Mouse (Mus musculus) midbrain, embryonic 11.5 days (tissue): Measurements from ENCODE around the gene Ezh2. TPM values are rescaled to one million over a fixed set of nuclear protein-coding genes. Genes with fewer than 3 reads are reported as not detected.

ENCODE experiments used
- ATAC-seq: fragments of 200-750 bp; cut with Nextera tagmentation; 2 replicates; pipeline ENCODE4 v1.8.0; 2017; ENCODE audit warnings: moderate TSS enrichment, moderate library complexity; ENCODE audit not compliant: low FRiP score
- DNase-seq: peaks from one replicate; pipeline ENCODE4 v3.0.0; 2015; ENCODE audit warnings: low spot score; ENCODE audit errors: missing footprints
- H3K27ac ChIP-seq: fragments of 300-500 bp; sonication (generic); 2 replicates; pipeline ENCODE4 v1.5.1; 2014; ENCODE audit warnings: low read depth, low read length
- H3K27me3 ChIP-seq: fragments of 300-500 bp; sonication (generic); 2 replicates; pipeline ENCODE4 v1.6.1; 2014; ENCODE audit warnings: mild to moderate bottlenecking, low read length, moderate library complexity, mixed read lengths; ENCODE audit not compliant: control insufficient read depth, insufficient read depth
- H3K36me3 ChIP-seq: fragments of 300-500 bp; sonication (generic); 2 replicates; pipeline ENCODE4 v1.6.1; 2014; ENCODE audit warnings: mild to moderate bottlenecking, low read length, moderate library complexity, mixed read lengths; ENCODE audit not compliant: control insufficient read depth, insufficient read depth
- H3K4me1 ChIP-seq: fragments of 300-500 bp; sonication (generic); 2 replicates; pipeline ENCODE4 v1.6.1; 2014; ENCODE audit warnings: low read length; ENCODE audit not compliant: control insufficient read depth, insufficient read depth
- H3K4me2 ChIP-seq: fragments of 300-500 bp; sonication (generic); 2 replicates; pipeline ENCODE4 v1.6.1; 2014; ENCODE audit warnings: mild to moderate bottlenecking, moderate library complexity
- H3K4me3 ChIP-seq: fragments of 300-500 bp; sonication (generic); 2 replicates; pipeline ENCODE4 v1.5.1; 2014; ENCODE audit warnings: low read depth, low read length
- H3K9ac ChIP-seq: fragments of 300-500 bp; sonication (generic); 2 replicates; pipeline ENCODE4 v1.6.1; 2014; ENCODE audit warnings: low read length
- H3K9me3 ChIP-seq: fragments of 300-500 bp; sonication (generic); 2 replicates; pipeline ENCODE4 v1.6.1; 2016; ENCODE audit warnings: low read length; ENCODE audit not compliant: control insufficient read depth
- whole genome bisulfite sequencing: fragments of 180-500 bp; shearing (Covaris S2); extraction: QIAGEN DNeasy Blood & Tissue Kit; methylation state at CpG from one replicate; pipeline ENCODE4 v1.1.7; 2014; 5-methylcytosine and 5-hydroxymethylcytosine counted together
- polyA plus RNA-seq: library from polyadenylated mRNA; unstranded; fragments of >200 nt; fragmentation: Nextera tagmentation; extraction: Ambion mirVana; gene quantifications from 2 replicates; pipeline ENCODE4 v1.2.1, GENCODE M21; 2014

The Ezh2 gene
- polyA plus RNA-seq, 1 experiment from 2014 or later, result 192 TPM

- no peak overlapping the region for H3K27ac ChIP-seq
- ATAC-seq (no peak), DNase-seq (no peak)
- H3K27me3 ChIP-seq, result no peaks in the 10 kb centered on the region
- 93% methylated on average over 2 of the region's 2 CpGs for WGBS
- H3K4me2 ChIP-seq, result no peak overlapping the region
- H3K36me3 ChIP-seq, result peaks cover 12% of the 10 kb centered on the region; the same call in 1 of the 2 replicates
- H3K9ac ChIP-seq, result no peak overlapping the region
- H3K9me3 ChIP-seq, result no peaks in the 10 kb centered on the region
- no peak overlapping the region for H3K4me3 ChIP-seq
- H3K4me1 ChIP-seq, result no peaks in the 10 kb centered on the region
Observed at GRCm38 (mm10) chr6:47560846-47561245, 34.3 kb downstream of the Ezh2 start.

GRCm38 (mm10) chr6:47560407-47560806 is 34.7 kb downstream of the Ezh2 start:
- peaks cover 12% of the 10 kb centered on the region; the same call in 1 of the 2 replicates for H3K36me3 ChIP-seq
- no peak for ATAC-seq

GRCm38 (mm10) chr6:47559287-47559686 is 35.9 kb downstream of the Ezh2 start:
- DNase-seq (no peak), ATAC-seq (no peak)
- Histone ChIP-seq H3K27me3 (no peaks in the 10 kb centered on the region), H3K4me3 (no peak overlapping the region), H3K9me3 (no peaks in the 10 kb centered on the region), H3K27ac (no peak overlapping the region), H3K36me3 (peaks cover 13% of the 10 kb centered on the region), H3K9ac (no peak overlapping the region), H3K4me1 (no peaks in the 10 kb centered on the region), H3K4me2 (no peak overlapping the region)
- WGBS, result 89% methylated on average over 2 of the region's 2 CpGs

More at GRCm38 (mm10) chr6:47560407-47560806, 34.7 kb downstream of the Ezh2 start:
- Histone ChIP-seq H3K4me1 (no peaks in the 10 kb centered on the region), H3K9me3 (no peaks in the 10 kb centered on the region), H3K4me2 (no peak overlapping the region), H3K27ac (no peak overlapping the region), H3K9ac (no peak overlapping the region), H3K4me3 (no peak overlapping the region), H3K27me3 (no peaks in the 10 kb centered on the region)
- DNase-seq, result no peak

- WGBS, result 90% methylated on average over 4 of the region's 4 CpGs
- no peak for ATAC-seq
- H3K27me3 ChIP-seq, result no peaks in the 10 kb centered on the region
Observed at GRCm38 (mm10) chr6:47552280-47552679, 42.9 kb downstream of the Ezh2 start.

GRCm38 (mm10) chr6:47535333-47535732 is 59.8 kb downstream of the Ezh2 start:
- H3K9me3 ChIP-seq, result no peaks in the 10 kb centered on the region
- H3K4me2 ChIP-seq, result no peak overlapping the region
- H3K4me3 ChIP-seq, result no peak overlapping the region
- no peaks in the 10 kb centered on the region for H3K27me3 ChIP-seq
- no peak overlapping the region for H3K9ac ChIP-seq
- 92% methylated on average over 5 of the region's 5 CpGs for whole genome bisulfite sequencing
- H3K27ac ChIP-seq, result no peak overlapping the region
- DNase-seq (no peak), ATAC-seq (no peak)
- peaks cover 17% of the 10 kb centered on the region for H3K36me3 ChIP-seq
- no peaks in the 10 kb centered on the region for H3K4me1 ChIP-seq

More at GRCm38 (mm10) chr6:47552280-47552679, 42.9 kb downstream of the Ezh2 start:
- Histone ChIP-seq H3K9me3 (no peaks in the 10 kb centered on the region), H3K9ac (no peak overlapping the region), H3K4me1 (no peaks in the 10 kb centered on the region), H3K4me3 (no peak overlapping the region), H3K27ac (no peak overlapping the region), H3K4me2 (no peak overlapping the region), H3K36me3 (peaks cover 22% of the 10 kb centered on the region)
- DNase-seq, result no peak

- WGBS, result 67% methylated on average over 1 of the region's 1 CpGs
- Histone ChIP-seq H3K9me3 (no peaks in the 10 kb centered on the region), H3K27ac (no peak overlapping the region), H3K4me3 (no peak overlapping the region), H3K9ac (no peak overlapping the region), H3K4me2 (no peak overlapping the region), H3K36me3 (peaks cover 27% of the 10 kb centered on the region), H3K27me3 (no peaks in the 10 kb centered on the region), H3K4me1 (no peaks in the 10 kb centered on the region)
- ATAC-seq (no peak), DNase-seq (no peak)
Observed at GRCm38 (mm10) chr6:47532547-47532946, 62.6 kb downstream of the Ezh2 start.

GRCm38 (mm10) chr6:47527655-47528054 is 67.5 kb downstream of the Ezh2 start:
- no peak overlapping the region for H3K9ac ChIP-seq
- 71% methylated on average over 1 of the region's 1 CpGs for WGBS
- no peaks in the 10 kb centered on the region for H3K4me1 ChIP-seq
- H3K27me3 ChIP-seq, result no peaks in the 10 kb centered on the region
- no peak overlapping the region for H3K27ac ChIP-seq
- H3K4me3 ChIP-seq, result no peak overlapping the region
- H3K36me3 ChIP-seq, result peaks cover 38% of the 10 kb centered on the region
- no peak overlapping the region for H3K4me2 ChIP-seq
- H3K9me3 ChIP-seq, result no peaks in the 10 kb centered on the region
- ATAC-seq (no peak), DNase-seq (peak; percentile 88)

GRCm38 (mm10) chr6:47527129-47527528 is 68.0 kb downstream of the Ezh2 start:
- DNase-seq, result no peak
- Histone ChIP-seq H3K27ac (no peak overlapping the region), H3K9ac (no peak overlapping the region), H3K36me3 (peaks cover 35% of the 10 kb centered on the region), H3K4me1 (no peaks in the 10 kb centered on the region), H3K4me2 (no peak overlapping the region), H3K27me3 (no peaks in the 10 kb centered on the region), H3K9me3 (no peaks in the 10 kb centered on the region), H3K4me3 (no peak overlapping the region)
- ATAC-seq, result no peak
- 89% methylated on average over 2 of the region's 2 CpGs for WGBS

GRCm38 (mm10) chr6:47526446-47526845 is 68.7 kb downstream of the Ezh2 start:
- Histone ChIP-seq H3K9ac (no peak overlapping the region), H3K36me3 (peaks cover 35% of the 10 kb centered on the region), H3K27ac (no peak overlapping the region), H3K4me3 (no peak overlapping the region), H3K27me3 (no peaks in the 10 kb centered on the region), H3K4me1 (no peaks in the 10 kb centered on the region), H3K4me2 (no peak overlapping the region), H3K9me3 (no peaks in the 10 kb centered on the region)
- DNase-seq (no peak), ATAC-seq (peak; percentile 25; the same call in 1 of the 2 replicates)
- 80% methylated on average over 4 of the region's 4 CpGs for WGBS
